8 mouse cellular contexts compared by ENCODE assay signal in genomic region chr1:36690671-36691235, GRCm38 (mm10). TPM values are rescaled to one million over a fixed set of nuclear protein-coding genes. Genes with fewer than 3 reads are reported as not detected.
A peak's percentile ranks its signal among the peaks of the same experiment; 100 is the strongest.
DNase-seq lines count a peak whose midpoint lies in the region; ATAC-seq and TF ChIP-seq lines count a peak whose summit lies in the region.

No protein-coding gene starts in this region.

- H3K27me3 ChIP-seq in heart, embryonic 15.5 days: no peaks in the 10 kb centered on the region
- 0 out of 4 replicates have a peak, but pooled peaks cover 0 to 1% of the 10 kb centered on the region in 2 experiments for H3K27me3 ChIP-seq in MEL (ENCODE audit: control insufficient read depth in 1 of 2, insufficient read depth in 2 of 2, low read length in 2 of 2)
- H3K27me3 ChIP-seq in heart, postnatal 0 days (ENCODE audit: control insufficient read depth, insufficient read depth, low read length): no peaks in the 10 kb centered on the region
- H3K27me3 ChIP-seq in midbrain, embryonic 10.5 days (ENCODE audit: low read depth, poor library complexity, severe bottlenecking): no peaks in the 10 kb centered on the region

- WGBS in heart, embryonic 15.5 days: 63% methylated on average over 11 of the region's 11 CpGs
- 59% methylated on average over 11 of the region's 11 CpGs for WGBS in heart, postnatal 0 days
- 68% methylated on average over 11 of the region's 11 CpGs for WGBS in midbrain, embryonic 10.5 days

- peak overlapping the region; percentile 91 for H3K4me3 ChIP-seq in heart, embryonic 15.5 days
- H3K4me3 ChIP-seq in MEL (ENCODE audit: control insufficient read depth in 1 of 2, insufficient read depth in 1 of 2, low read depth in 2 of 2, low read length in 2 of 2): peak overlapping the region; percentile 59 to 91
- H3K4me3 ChIP-seq in heart, postnatal 0 days (ENCODE audit: low read depth, low read length): peak overlapping the region; percentile 90
- peak overlapping the region; percentile 94 for H3K4me3 ChIP-seq in midbrain, embryonic 10.5 days

- TF ChIP-seq POLR2A in MEL (IDR thresholded peaks at IDR 0.05; ENCODE audit: control insufficient read depth in 1 of 2, insufficient read depth in 1 of 2, low read depth in 1 of 2, low read length in 2 of 2, poor library complexity in 1 of 2): no peak

- peak overlapping the region; percentile 78 for H3K27ac ChIP-seq in heart, embryonic 15.5 days
- H3K27ac ChIP-seq in MEL (ENCODE audit: control insufficient read depth, low read depth, low read length): peak overlapping the region; percentile 56
- peak overlapping the region; percentile 84 for H3K27ac ChIP-seq in heart, postnatal 0 days (ENCODE audit: low read depth)
- peak overlapping the region; percentile 85 for H3K27ac ChIP-seq in midbrain, embryonic 10.5 days (replicated peaks)

- H3K36me3 ChIP-seq in heart, embryonic 15.5 days: peaks cover 15% of the 10 kb centered on the region
- H3K36me3 ChIP-seq in MEL (ENCODE audit: control insufficient read depth in 1 of 2, insufficient read depth in 2 of 2, low read length in 2 of 2): peaks cover 9 to 10% of the 10 kb centered on the region in 2 experiments
- H3K36me3 ChIP-seq in heart, postnatal 0 days (replicated peaks; ENCODE audit: control insufficient read depth, insufficient read depth, low read length): peaks cover 27% of the 10 kb centered on the region
- peaks cover 26% of the 10 kb centered on the region for H3K36me3 ChIP-seq in midbrain, embryonic 10.5 days

- peak overlapping the region; percentile 79 for H3K4me2 ChIP-seq in heart, embryonic 15.5 days
- peak overlapping the region; percentile 53 for H3K4me2 ChIP-seq in heart, postnatal 0 days (ENCODE audit: low read depth, low read length)

- H3K9me3 ChIP-seq in heart, embryonic 15.5 days (replicated peaks): no peaks in the 10 kb centered on the region
- H3K9me3 ChIP-seq in MEL (replicated peaks; ENCODE audit: insufficient read depth, low read length): no peaks in the 10 kb centered on the region
- H3K9me3 ChIP-seq in heart, postnatal 0 days (replicated peaks; ENCODE audit: control insufficient read depth, low read length): no peaks in the 10 kb centered on the region
- H3K9me3 ChIP-seq in midbrain, embryonic 10.5 days (replicated peaks): no peaks in the 10 kb centered on the region

- peak overlapping the region; percentile 57 for H3K9ac ChIP-seq in heart, embryonic 15.5 days
- peak overlapping the region; percentile 93 for H3K9ac ChIP-seq in MEL (ENCODE audit: control insufficient read depth, low read depth, low read length, poor library complexity, severe bottlenecking)
- no peak overlapping the region; the same call in 1 of the 2 replicates for H3K9ac ChIP-seq in heart, postnatal 0 days (replicated peaks; ENCODE audit: low read depth, low read length)

- peaks cover 12% of the 10 kb centered on the region for H3K4me1 ChIP-seq in heart, embryonic 15.5 days (replicated peaks)
- H3K4me1 ChIP-seq in MEL (ENCODE audit: control insufficient read depth in 1 of 2, insufficient read depth in 2 of 2, low read length in 2 of 2): peaks cover 0 to 7% of the 10 kb centered on the region in 2 experiments; a peak in 2 of 4 replicates
- peaks cover 8% of the 10 kb centered on the region; the same call in 1 of the 2 replicates for H3K4me1 ChIP-seq in heart, postnatal 0 days (ENCODE audit: control insufficient read depth, insufficient read depth)
- H3K4me1 ChIP-seq in midbrain, embryonic 10.5 days: peaks cover 15% of the 10 kb centered on the region

- TF ChIP-seq CTCF in MEL (IDR thresholded peaks at IDR 0.05 in 2 of 3, conservative IDR thresholded peaks at IDR 0.05 in 1 of 3; ENCODE audit: control insufficient read depth in 1 of 3, insufficient read depth in 1 of 3, low read depth in 2 of 3, low read length in 3 of 3, poor library complexity in 1 of 3, severe bottlenecking in 1 of 3): no peak
- TF ChIP-seq CTCF in heart, postnatal 0 days (IDR thresholded peaks at IDR 0.05; ENCODE audit: low read depth): no peak

- no peak for TF ChIP-seq RAD21 in MEL (IDR thresholded peaks at IDR 0.05; ENCODE audit: low read depth, low read length)

- DNase-seq in heart, adult 18-20 months: no peak
- no peak for DNase-seq in MEL (ENCODE audit: low read depth, low spot score)
- DNase-seq in heart, postnatal 0 days (ENCODE audit: low spot score): no peak
- no peak for DNase-seq in midbrain, embryonic 10.5 days (ENCODE audit: low spot score)
- DNase-seq in left cerebral cortex, adult 18-20 months (ENCODE audit: low spot score in 2 of 2): no peak
- no peak for DNase-seq in right cerebral cortex, adult 18-20 months
- DNase-seq in ovary, postnatal 10 days (ENCODE audit: low spot score): no peak

- no peak for TF ChIP-seq EP300 in MEL (IDR thresholded peaks at IDR 0.05; ENCODE audit: low read depth in 1 of 2, low read length in 2 of 2)
- no peak for TF ChIP-seq EP300 in heart, postnatal 0 days (IDR thresholded peaks at IDR 0.05; ENCODE audit: low read depth)

- ATAC-seq in heart, embryonic 15.5 days (replicated peaks; ENCODE audit: insufficient number of reproducible peaks, insufficient read depth, low FRiP score, low read depth): no peak
- ATAC-seq in heart, postnatal 0 days (ENCODE audit: insufficient read depth, low read depth): no peak

- peaks cover 13% of the 10 kb centered on the region for H3K79me2 ChIP-seq in MEL (ENCODE audit: control insufficient read depth, insufficient read depth, low read length, poor library complexity)

TF ChIP-seq in MEL, 35 proteins besides CTCF, POLR2A, EP300 and RAD21 (continues in another document):
- TF ChIP-seq GABPA (IDR thresholded peaks at IDR 0.05; ENCODE audit: low read depth, low read length) (no peak), ZKSCAN1 (IDR thresholded peaks at IDR 0.05; ENCODE audit: low read depth, low read length) (no peak), POLR2AphosphoS2 (IDR thresholded peaks at IDR 0.05; ENCODE audit: low read length) (no peak), GATA1 (IDR thresholded peaks at IDR 0.05; ENCODE audit: low read depth, low read length) (no peak), MAFK (IDR thresholded peaks at IDR 0.05; ENCODE audit: borderline replicate concordance, low read depth, low read length) (no peak), MEF2A (IDR thresholded peaks at IDR 0.05; ENCODE audit: extremely low read depth, insufficient replicate concordance, low read depth, low read length, poor library complexity, severe bottlenecking) (no peak), ELF1 (IDR thresholded peaks at IDR 0.05; ENCODE audit: low read depth, low read length) (no peak), POLR2AphosphoS5 (IDR thresholded peaks at IDR 0.05; ENCODE audit: borderline replicate concordance, low read depth, low read length) (no peak), JUND (IDR thresholded peaks at IDR 0.05; ENCODE audit: low read depth, low read length) (no peak), MYC (IDR thresholded peaks at IDR 0.05; ENCODE audit: low read depth, low read length) (no peak), USF1 (IDR thresholded peaks at IDR 0.05; ENCODE audit: low read depth, low read length) (no peak)

RNA-seq across cellular contexts. Expression of gene Cox5b, which starts 0.5 kb away (rescaled TPM):
- 1,122 and 1,401 TPM in 2 replicates for polyA plus RNA-seq in heart, embryonic 15.5 days (2015; fragmentation: Nextera tagmentation; extraction: Ambion mirVana)
- total RNA-seq in heart, adult 18-20 months (2021): 1,000 to 10,000 TPM; 2,045 to 2,202 TPM
- total RNA-seq in MEL (2012; rRNA removed): 498 and 541 TPM in 2 replicates
- polyA plus RNA-seq in MEL (2012; ENCODE audit: insufficient read depth in 1 of 2, insufficient read length in 2 of 2, low read depth in 1 of 2, low replicate concordance in 2 of 2, missing spikeins in 1 of 2): 1,000 to 10,000 TPM in 1 of 2 experiments, not detected in 1; 1,152 TPM
- total RNA-seq in heart, postnatal 0 days (2014; rRNA removed; ENCODE audit: low replicate concordance): 1,006 and 1,233 TPM in 2 replicates
- polyA plus RNA-seq in heart, postnatal 0 days (2015; fragmentation: Nextera tagmentation; extraction: Ambion mirVana): 2,595 and 2,702 TPM in 2 replicates
- 531 and 539 TPM in 2 replicates for polyA plus RNA-seq in midbrain, embryonic 10.5 days (2016; fragmentation: Nextera tagmentation; extraction: Ambion mirVana)
- total RNA-seq in left cerebral cortex, adult 18-20 months (2021): 100 to 1,000 TPM; 586 to 651 TPM

RNA-seq across cellular contexts. Expression of gene Fam178b, which starts 7.8 kb away (rescaled TPM):
- polyA plus RNA-seq in heart, embryonic 15.5 days (2015; fragmentation: Nextera tagmentation; extraction: Ambion mirVana): 0.68 and 1.5 TPM in 2 replicates
- total RNA-seq in heart, adult 18-20 months (2021): under 1 TPM in 1 of 2 experiments, not detected in 1; 0.42 TPM
- total RNA-seq in MEL (2012; rRNA removed): 0.19 and 0.33 TPM in 2 replicates
- polyA plus RNA-seq in MEL (2012; ENCODE audit: insufficient read depth in 1 of 2, insufficient read length in 2 of 2, low read depth in 1 of 2, low replicate concordance in 2 of 2, missing spikeins in 1 of 2): under 1 TPM in 1 of 2 experiments, not detected in 1; 0.29 TPM
- not detected in 2 replicates for total RNA-seq in heart, postnatal 0 days (2014; rRNA removed; ENCODE audit: low replicate concordance)
- polyA plus RNA-seq in heart, postnatal 0 days (2015; fragmentation: Nextera tagmentation; extraction: Ambion mirVana): 0.81 and 1.5 TPM in 2 replicates
- polyA plus RNA-seq in midbrain, embryonic 10.5 days (2016; fragmentation: Nextera tagmentation; extraction: Ambion mirVana): 0.33 and 0.50 TPM in 2 replicates
- not detected for total RNA-seq in left cerebral cortex, adult 18-20 months (2021)

RNA-seq across cellular contexts. Expression of gene 4933424G06Rik, which starts 19.2 kb away (rescaled TPM):
- 0.18 and 0.24 TPM in 2 replicates for polyA plus RNA-seq in heart, embryonic 15.5 days (2015; fragmentation: Nextera tagmentation; extraction: Ambion mirVana)
- total RNA-seq in heart, adult 18-20 months (2021): not detected
- not detected in 2 replicates for total RNA-seq in MEL (2012; rRNA removed)
- polyA plus RNA-seq in MEL (2012; ENCODE audit: insufficient read depth in 1 of 2, insufficient read length in 2 of 2, low read depth in 1 of 2, low replicate concordance in 2 of 2, missing spikeins in 1 of 2): not detected
- total RNA-seq in heart, postnatal 0 days (2014; rRNA removed; ENCODE audit: low replicate concordance): not detected in 2 replicates
- not detected in 2 replicates for polyA plus RNA-seq in heart, postnatal 0 days (2015; fragmentation: Nextera tagmentation; extraction: Ambion mirVana)
- 0.10 and 0.24 TPM in 2 replicates for polyA plus RNA-seq in midbrain, embryonic 10.5 days (2016; fragmentation: Nextera tagmentation; extraction: Ambion mirVana)
- 1 to 10 TPM in 1 of 2 experiments, not detected in 1; 1.5 TPM for total RNA-seq in left cerebral cortex, adult 18-20 months (2021)

RNA-seq across cellular contexts. Expression of gene Actr1b, which starts 23.5 kb away (rescaled TPM):
- 73.4 and 88.4 TPM in 2 replicates for polyA plus RNA-seq in heart, embryonic 15.5 days (2015; fragmentation: Nextera tagmentation; extraction: Ambion mirVana)
- 100 to 1,000 TPM in 1 of 2 experiments, 10 to 100 TPM in 1; 93.8 to 101 TPM for total RNA-seq in heart, adult 18-20 months (2021)
- 71.0 and 86.1 TPM in 2 replicates for total RNA-seq in MEL (2012; rRNA removed)
- polyA plus RNA-seq in MEL (2012; ENCODE audit: insufficient read depth in 1 of 2, insufficient read length in 2 of 2, low read depth in 1 of 2, low replicate concordance in 2 of 2, missing spikeins in 1 of 2): 100 to 1,000 TPM in 1 of 2 experiments, not detected in 1; 106 TPM
- total RNA-seq in heart, postnatal 0 days (2014; rRNA removed; ENCODE audit: low replicate concordance): 80.5 and 96.8 TPM in 2 replicates
- 67.1 and 67.5 TPM in 2 replicates for polyA plus RNA-seq in heart, postnatal 0 days (2015; fragmentation: Nextera tagmentation; extraction: Ambion mirVana)
- 142 and 145 TPM in 2 replicates for polyA plus RNA-seq in midbrain, embryonic 10.5 days (2016; fragmentation: Nextera tagmentation; extraction: Ambion mirVana)
- total RNA-seq in left cerebral cortex, adult 18-20 months (2021): 100 to 1,000 TPM; 338 to 340 TPM
